Mouse (Mus musculus): ENCODE measurements around the gene Luc7l3.
"Not testable (repeated sequence)": the region's sequence is repeated elsewhere in the genome, so short reads cannot be mapped to it uniquely, and the experiment has no call there.

Gene Luc7l3

DNA sequence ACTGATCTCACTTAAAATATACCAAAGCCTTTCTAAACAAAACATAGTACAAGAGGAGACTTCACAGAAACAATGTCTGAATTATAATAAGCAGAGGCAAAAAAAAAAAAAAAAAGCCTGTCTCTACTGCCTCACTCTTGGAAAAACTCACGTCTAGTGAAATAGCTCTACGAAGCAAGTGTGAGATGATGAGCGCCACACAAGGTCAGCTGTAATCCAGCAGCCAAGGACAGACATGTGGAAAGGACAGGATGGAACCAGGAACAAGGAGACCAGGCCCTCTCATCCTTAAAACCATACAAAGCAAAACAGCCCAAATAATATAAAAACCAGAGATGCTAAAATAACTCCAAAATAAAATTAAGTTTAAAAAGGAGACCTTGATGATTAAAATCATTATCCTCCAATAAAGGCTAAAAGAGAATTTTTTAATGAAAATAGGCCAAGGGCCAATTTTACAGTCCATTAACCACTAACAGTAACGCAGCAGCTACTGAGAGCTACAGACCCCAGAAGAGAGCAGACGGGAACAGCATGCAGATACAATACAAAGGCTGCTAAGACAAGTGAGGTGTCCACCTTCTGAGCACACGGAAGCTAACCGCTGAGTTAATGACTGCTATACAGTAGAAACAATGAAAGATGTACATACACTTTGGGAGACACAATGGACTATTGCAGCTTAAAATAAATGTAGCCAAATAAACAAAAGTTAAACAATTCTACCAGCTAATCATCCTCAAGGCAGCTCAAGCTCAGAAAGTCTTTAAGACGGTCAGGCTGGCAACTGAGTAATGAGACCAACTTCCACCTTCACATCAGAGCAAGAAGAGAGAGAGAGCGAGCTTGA is 26.6 kb downstream of the Luc7l3 start:
- DNase-seq (ENCODE audit: low spot score in 2 of 2): no peak

GRCm38 (mm10) chr11:94290062-94290740 is 31.6 kb downstream of the Luc7l3 start:
- no peak for DNase-seq (ENCODE audit: low spot score in 2 of 2)

- DNase-seq (ENCODE audit: low spot score in 2 of 2): no peak
Observed at GRCm38 (mm10) chr11:94287105-94287504, 34.7 kb downstream of the Luc7l3 start.

DNA sequence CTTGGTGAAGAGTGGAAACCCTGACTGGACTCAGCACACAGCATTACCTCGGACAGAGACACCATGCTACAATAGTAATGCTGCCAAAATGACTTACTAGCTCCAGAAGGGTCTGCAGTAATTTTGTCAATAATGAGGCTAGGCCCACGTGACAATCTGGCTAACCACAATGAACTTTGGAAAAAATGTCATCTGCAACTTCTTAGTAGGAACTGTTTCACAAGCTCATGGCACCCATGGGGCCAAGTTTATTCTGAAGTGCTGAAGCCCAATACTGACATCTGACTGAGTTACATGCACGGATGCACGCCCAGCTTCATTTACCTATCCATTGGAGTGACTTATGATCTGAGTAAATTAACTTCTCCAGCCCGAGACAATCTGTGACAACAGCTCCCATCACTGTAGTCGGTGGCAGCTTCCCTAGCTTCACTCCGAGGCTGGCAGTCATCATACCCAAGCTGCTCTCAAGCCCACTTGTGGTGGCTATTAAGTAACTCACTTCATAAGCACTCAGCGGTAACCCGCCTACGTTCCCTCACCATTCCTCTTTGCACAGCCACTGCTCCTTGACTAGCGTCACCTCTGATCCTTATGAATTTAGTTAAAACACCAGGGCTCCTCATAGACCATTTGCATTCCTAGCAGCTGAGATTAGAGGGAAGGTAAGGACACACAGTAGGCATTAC is 35.8 kb downstream of the Luc7l3 start:
- no peak for DNase-seq (ENCODE audit: low spot score in 2 of 2)

- DNase-seq (ENCODE audit: low spot score in 2 of 2): no peak
Observed at GRCm38 (mm10) chr11:94283536-94284099, 38.2 kb downstream of the Luc7l3 start.

DNA sequence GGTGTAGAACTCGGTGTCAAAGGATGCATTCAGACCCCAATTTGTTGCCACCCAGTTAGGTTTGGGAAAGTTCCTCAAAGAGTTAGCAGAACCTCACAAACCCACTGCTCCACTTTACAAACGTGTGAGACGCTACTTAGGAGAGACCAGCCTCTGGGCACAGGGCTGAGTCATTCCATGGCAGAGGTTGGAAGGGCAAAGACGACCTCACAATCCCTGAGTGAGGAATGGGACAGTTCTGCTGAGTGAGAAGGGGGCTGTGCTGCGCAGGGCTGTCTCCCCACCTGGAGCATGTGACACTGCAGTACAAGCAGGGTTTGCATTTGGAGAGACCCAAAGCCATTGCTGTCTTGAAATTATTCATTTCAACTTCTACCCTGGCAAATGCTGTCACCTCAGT is 39.5 kb downstream of the Luc7l3 start:
- no peak for DNase-seq (ENCODE audit: low spot score in 2 of 2)

DNA sequence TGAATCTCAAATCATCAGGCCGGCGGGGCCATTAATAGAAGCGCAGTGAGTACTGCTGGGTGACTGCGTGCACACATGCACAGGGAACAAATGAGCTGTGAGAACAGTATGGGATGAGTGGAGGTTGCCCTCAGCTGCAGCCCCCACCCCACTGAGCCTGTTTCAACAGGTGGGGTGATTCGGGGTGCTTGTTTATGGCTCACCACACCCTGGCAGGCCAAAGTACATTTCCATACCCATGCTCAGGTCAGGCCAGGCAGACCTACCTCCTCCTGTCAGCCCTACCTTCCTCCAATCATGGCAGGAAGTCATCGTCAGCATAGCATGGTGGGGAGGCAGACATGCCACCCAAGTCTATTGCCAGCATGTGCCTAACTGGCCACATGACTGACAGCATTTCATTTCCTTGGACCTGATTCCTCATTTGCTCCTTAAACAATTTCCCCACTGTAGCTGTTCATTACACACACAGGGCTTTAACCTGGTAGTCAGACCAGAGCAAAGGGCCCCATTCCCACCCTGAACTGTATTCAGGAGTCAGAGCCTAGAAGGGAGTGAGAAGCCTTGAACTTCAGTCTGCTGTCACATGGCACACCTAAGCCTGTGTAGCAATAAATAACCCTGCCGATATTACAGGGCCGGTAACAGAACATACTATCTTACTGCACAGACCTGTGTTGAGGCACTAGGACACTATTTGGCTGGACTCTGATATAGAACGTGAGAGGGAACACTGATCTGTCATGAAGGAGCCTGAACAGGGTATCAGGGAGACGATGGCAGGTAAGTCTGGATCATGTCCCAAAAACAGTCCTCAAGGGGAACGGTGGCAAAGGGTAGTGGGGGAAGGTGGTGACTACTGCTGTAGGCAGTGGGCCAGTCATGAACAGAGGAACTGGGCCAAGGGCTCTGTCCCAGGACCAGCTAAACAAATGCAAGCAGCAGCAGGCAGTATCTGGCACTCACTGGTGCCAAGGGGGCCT is 40.3 kb downstream of the Luc7l3 start, which contains the start of gene Gm21885:
Gm21885 (plus strand) TSS at position 675 of the 983 bp plus-strand sequence.
- no peak for DNase-seq (ENCODE audit: low spot score in 2 of 2)

GRCm38 (mm10) chr11:94276869-94277337 is 44.9 kb downstream of the Luc7l3 start:
- DNase-seq (ENCODE audit: low spot score in 2 of 2): peak; percentile 63 to 75

DNA sequence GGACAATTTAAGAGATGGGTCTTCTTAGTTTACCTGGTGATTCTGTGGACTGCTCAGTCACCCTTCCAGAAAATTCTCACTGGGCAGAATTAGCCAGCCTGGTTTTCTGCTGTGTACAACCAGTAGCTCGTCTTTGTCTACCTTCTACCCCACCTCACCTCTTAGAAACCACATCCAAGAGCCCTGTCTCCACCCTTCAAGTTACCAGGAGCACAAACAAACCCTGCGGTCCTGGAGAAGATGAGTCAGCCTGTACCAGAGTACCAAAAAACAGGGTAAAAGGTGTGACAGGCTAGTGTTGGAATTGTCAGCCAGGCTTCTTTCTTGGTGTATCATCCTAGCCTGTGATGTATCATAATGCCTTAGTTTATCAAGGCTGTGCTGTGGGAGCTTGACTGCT is 46.1 kb downstream of the Luc7l3 start:
- DNase-seq (ENCODE audit: low spot score in 2 of 2): no peak

DNA sequence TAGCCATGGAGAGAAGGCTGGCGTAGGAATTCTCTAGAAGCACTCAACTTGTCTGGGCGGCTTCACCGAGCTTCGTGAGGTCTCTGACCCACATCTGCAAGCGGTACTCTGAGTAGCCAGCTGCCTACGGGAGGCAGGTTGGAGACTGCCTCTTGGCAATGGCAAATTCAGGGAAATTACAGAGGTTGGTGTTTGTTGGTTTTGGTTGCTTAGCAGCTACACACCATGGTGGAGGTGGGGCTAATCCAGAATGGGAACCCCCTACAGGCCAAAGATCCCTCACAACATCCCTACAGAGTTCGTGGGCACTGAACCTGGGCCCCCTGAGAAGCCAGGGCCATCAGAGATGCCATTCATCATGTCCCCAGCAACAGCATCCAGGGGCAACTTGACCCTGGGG is 46.6 kb downstream of the Luc7l3 start:
- no peak for DNase-seq (ENCODE audit: low spot score in 2 of 2)

- no peak for DNase-seq (ENCODE audit: low spot score in 2 of 2)
Observed at GRCm38 (mm10) chr11:94274206-94274867, 47.5 kb downstream of the Luc7l3 start.

GRCm38 (mm10) chr11:94272960-94273927 is 48.5 kb downstream of the Luc7l3 start:
- no peak for DNase-seq (ENCODE audit: low spot score in 2 of 2)

- DNase-seq (ENCODE audit: low spot score in 2 of 2): no peak
Observed at GRCm38 (mm10) chr11:94271015-94271414, 50.8 kb downstream of the Luc7l3 start.

DNA sequence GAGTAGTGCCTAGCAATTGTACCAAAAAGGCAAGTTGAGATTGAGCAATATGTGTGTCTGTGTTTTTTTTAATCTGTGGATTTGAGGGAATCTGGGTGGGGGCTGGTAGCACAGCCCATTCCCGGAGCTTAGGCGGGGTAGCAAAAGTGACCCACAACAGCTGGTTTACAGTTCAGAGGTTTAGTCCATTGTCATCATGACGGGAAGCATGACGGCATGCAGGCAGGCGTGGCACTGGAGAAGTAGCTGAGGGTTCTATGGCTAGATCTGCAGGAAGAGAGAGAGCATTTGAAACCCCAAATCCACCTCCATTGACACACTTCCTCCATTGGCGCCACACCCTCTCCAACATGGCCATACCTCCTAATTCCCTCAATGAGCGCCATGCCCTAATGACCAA is 51.9 kb downstream of the Luc7l3 start:
- DNase-seq (ENCODE audit: low spot score in 2 of 2): no peak

- DNase-seq (ENCODE audit: low spot score in 2 of 2): no peak
Observed at GRCm38 (mm10) chr11:94268761-94269160, 53.0 kb downstream of the Luc7l3 start.

DNA sequence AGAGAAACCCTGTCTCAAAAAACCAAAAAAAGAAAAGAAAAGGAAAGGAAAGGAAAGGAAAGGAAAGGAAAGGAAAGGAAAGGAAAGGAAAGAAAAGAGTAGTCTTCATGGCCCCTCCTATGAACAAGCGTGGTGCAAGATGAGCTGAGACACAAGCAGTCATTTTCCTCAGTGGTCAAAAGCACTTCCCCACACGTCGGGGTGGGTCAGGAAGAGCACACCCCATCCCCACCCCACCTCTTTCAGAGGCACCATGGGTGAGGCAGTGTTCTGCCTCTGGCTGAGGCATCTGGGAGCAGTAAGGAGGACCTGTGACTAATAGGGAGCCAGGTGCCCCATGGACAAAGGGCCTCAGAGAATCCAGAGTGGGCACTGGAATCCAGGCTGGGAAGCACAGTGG is 55.6 kb downstream of the Luc7l3 start:
- not testable (repeated sequence) for DNase-seq (ENCODE audit: low spot score in 2 of 2)

GRCm38 (mm10) chr11:94265134-94265785 is 56.5 kb downstream of the Luc7l3 start:
- no peak for DNase-seq (ENCODE audit: low spot score in 2 of 2)

- DNase-seq (ENCODE audit: low spot score in 2 of 2): no peak
Observed at GRCm38 (mm10) chr11:94261585-94262370, 60.0 kb downstream of the Luc7l3 start.

Data from spleen, postnatal 14 days (tissue).